18 mouse cellular contexts compared by ENCODE assay signal in genomic region chr2:77823026-77823425, GRCm38 (mm10). TPM values are rescaled to one million over a fixed set of nuclear protein-coding genes. Genes with fewer than 3 reads are reported as not detected.
"Had no signal": no experiment of that assay in that cellular context is flagged by ENCODE, and none has a peak within 500 bp of the region (broad histone marks: within the 10 kb centered on the region; RNA-seq: fewer than 3 reads in every experiment).

No protein-coding gene starts in this region.

- DNase-seq: heart, postnatal 10 days; heart, postnatal 14 days; heart, postnatal 36 days; heart, postnatal 4 days; kidney, adult 11 months; kidney, adult 18-20 months; kidney, adult 2 months; kidney, adult 8-10 months; kidney, adult 9 months; kidney, postnatal 10 days; kidney, postnatal 14 days; kidney, postnatal 25 days; kidney, postnatal 36 days; kidney, postnatal 4 days; layer of hippocampus, adult 9-11 months; layer of hippocampus, postnatal 36 days had no signal

RNA-seq across cellular contexts. Expression of gene Zfp385b, which starts 3.6 kb away (rescaled TPM):
- total RNA-seq: hematopoietic stem cell, adult 5-6 weeks had no signal
- polyA plus RNA-seq: inflammation-experienced regulatory T-cells, adult 6 months had no signal
